Mouse (Mus musculus) stomach, embryonic 14.5 days (tissue): Measurements from ENCODE around the gene Ano7. TPM values are rescaled to one million over a fixed set of nuclear protein-coding genes. Genes with fewer than 3 reads are reported as not detected.
A peak's percentile ranks its signal among the peaks of the same experiment; 100 is the strongest.

Experiments used
- ATAC-seq: fragments of 200-750 bp; cut with Nextera tagmentation; 2 replicates; pipeline ENCODE4 v1.8.0; 2017; ENCODE audit warnings: low read depth, moderate TSS enrichment; ENCODE audit not compliant: insufficient number of reproducible peaks, insufficient read depth, low FRiP score
- H3K27ac ChIP-seq: fragments of 300-500 bp; sonication (generic); 2 replicates; pipeline ENCODE4 v1.5.1; 2014; ENCODE audit warnings: mild to moderate bottlenecking, low read length, moderate library complexity, mixed read lengths
- H3K27me3 ChIP-seq: fragments of 300-500 bp; sonication (generic); 2 replicates; pipeline ENCODE4 v1.6.1; 2014; ENCODE audit warnings: low read length, control low read depth, mixed read lengths; ENCODE audit not compliant: control insufficient read depth, insufficient read depth
- H3K36me3 ChIP-seq: fragments of 300-500 bp; sonication (generic); 2 replicates; pipeline ENCODE4 v1.6.1; 2014; ENCODE audit warnings: mild to moderate bottlenecking, control low read depth, low read length, moderate library complexity, mixed read lengths; ENCODE audit not compliant: control insufficient read depth, insufficient read depth
- H3K4me1 ChIP-seq: fragments of 300-500 bp; sonication (generic); 2 replicates; pipeline ENCODE4 v1.6.1; 2014; ENCODE audit warnings: low read length, control low read depth, mixed read lengths; ENCODE audit not compliant: control insufficient read depth, insufficient read depth
- H3K4me2 ChIP-seq: fragments of 300-500 bp; sonication (generic); replicated peaks from 2 replicates; pipeline ENCODE4 v1.6.1; 2014; ENCODE audit warnings: low read depth, low read length, control low read depth
- H3K4me3 ChIP-seq: fragments of 300-500 bp; sonication (generic); 2 replicates; pipeline ENCODE4 v1.5.1; 2014; ENCODE audit warnings: low read depth, low read length, control low read depth
- H3K9ac ChIP-seq: fragments of 300-500 bp; sonication (generic); replicated peaks from 2 replicates; pipeline ENCODE4 v1.6.1; 2014; ENCODE audit warnings: low read depth, mild to moderate bottlenecking, control low read depth, low read length, moderate library complexity, mixed read lengths
- H3K9me3 ChIP-seq: fragments of 300-500 bp; sonication (generic); 2 replicates; pipeline ENCODE4 v1.6.1; 2016; ENCODE audit warnings: low read depth, low read length, control low read depth; ENCODE audit not compliant: control insufficient read depth
- WGBS: fragments of 180-500 bp; shearing (Covaris S2); extraction: QIAGEN DNeasy Blood & Tissue Kit; methylation state at CpG from one replicate; pipeline ENCODE4 v1.1.7; 2014; 5-methylcytosine and 5-hydroxymethylcytosine counted together
- polyA plus RNA-seq: library from polyadenylated mRNA; unstranded; fragments of >200 nt; fragmentation: Nextera tagmentation; extraction: Ambion mirVana; gene quantifications from 2 replicates; pipeline ENCODE4 v1.2.1, GENCODE M21; 2014

Gene Ano7
- polyA plus RNA-seq, 1 experiment from 2014 or later, result 0.77 TPM

- Histone ChIP-seq H3K4me2 (no peak overlapping the region), H3K27ac (no peak overlapping the region), H3K9me3 (no peaks in the 10 kb centered on the region), H3K4me3 (no peak overlapping the region), H3K36me3 (peaks cover 66% of the 10 kb centered on the region), H3K9ac (no peak overlapping the region), H3K27me3 (no peaks in the 10 kb centered on the region), H3K4me1 (no peaks in the 10 kb centered on the region)
- WGBS, result 92% methylated on average over 2 of the region's 2 CpGs
- no peak for ATAC-seq
Measured at GRCm38 (mm10) chr1:93352724-93353123, 21.0 kb upstream of the Ano7 start.

- Histone ChIP-seq H3K36me3 (peaks cover 55% of the 10 kb centered on the region), H3K4me2 (no peak overlapping the region)
- ATAC-seq, result no peak
Measured at GRCm38 (mm10) chr1:93362661-93363060, 11.1 kb upstream of the Ano7 start.

DNA sequence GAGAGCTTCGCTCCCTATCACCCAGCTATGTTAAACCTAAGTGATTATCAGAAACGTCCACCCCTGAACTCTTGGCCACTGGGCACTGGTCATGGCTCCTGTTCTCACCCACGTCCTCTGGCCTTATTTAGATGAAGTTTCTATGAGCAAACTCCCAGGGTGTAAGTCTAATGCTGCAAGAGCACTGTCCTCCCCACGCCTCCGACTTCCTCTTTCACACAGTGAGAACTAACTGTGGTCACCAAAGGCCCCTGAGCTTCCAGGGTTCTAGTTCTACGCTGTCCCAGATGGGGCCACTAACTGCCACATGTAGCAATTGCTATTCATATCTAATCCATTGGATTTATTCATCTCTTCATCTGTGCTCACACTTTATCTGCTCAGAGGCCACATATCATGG lies 8.1 kb upstream of the Ano7 start:
- H3K27me3 ChIP-seq, result no peaks in the 10 kb centered on the region
- H3K4me3 ChIP-seq, result no peak overlapping the region
- no peak overlapping the region for H3K27ac ChIP-seq
- no peaks in the 10 kb centered on the region for H3K9me3 ChIP-seq
- no peak overlapping the region for H3K9ac ChIP-seq
- peaks cover 41% of the 10 kb centered on the region for H3K36me3 ChIP-seq
- no peak for ATAC-seq
- H3K4me2 ChIP-seq, result no peak overlapping the region
- no peaks in the 10 kb centered on the region for H3K4me1 ChIP-seq
- WGBS, result 94% methylated on average over 6 of the region's 6 CpGs

More at GRCm38 (mm10) chr1:93362661-93363060, 11.1 kb upstream of the Ano7 start:
- H3K9me3 ChIP-seq, result no peaks in the 10 kb centered on the region
- no peak overlapping the region for H3K9ac ChIP-seq
- H3K27ac ChIP-seq, result no peak overlapping the region
- no peaks in the 10 kb centered on the region for H3K27me3 ChIP-seq
- 92% methylated on average over 4 of the region's 4 CpGs for WGBS
- no peaks in the 10 kb centered on the region for H3K4me1 ChIP-seq
- no peak overlapping the region for H3K4me3 ChIP-seq

DNA sequence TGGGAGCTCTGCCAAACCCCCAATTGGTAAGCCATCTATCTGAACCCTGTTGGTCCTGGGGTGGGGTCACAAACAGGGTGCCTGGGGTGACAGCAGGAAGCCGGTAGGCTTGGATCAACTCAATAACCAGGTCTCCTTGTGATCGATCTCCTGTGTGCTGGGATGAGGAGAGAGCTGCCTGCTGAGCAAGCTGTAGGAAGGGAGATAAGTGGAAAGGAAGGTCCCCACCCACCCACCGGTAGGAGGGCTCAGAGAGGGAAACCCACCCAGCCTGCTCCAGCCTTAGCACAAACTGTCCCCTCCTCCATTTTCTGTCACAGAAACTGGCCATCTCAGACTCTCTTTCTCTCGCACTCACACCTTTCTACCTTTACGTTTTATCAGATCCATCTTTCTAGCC lies 3.6 kb downstream of the Ano7 start:
- Histone ChIP-seq H3K4me3 (no peak overlapping the region), H3K4me2 (no peak overlapping the region), H3K27me3 (no peaks in the 10 kb centered on the region), H3K9ac (no peak overlapping the region), H3K9me3 (no peaks in the 10 kb centered on the region), H3K4me1 (no peaks in the 10 kb centered on the region), H3K27ac (no peak overlapping the region), H3K36me3 (no peaks in the 10 kb centered on the region)
- 56% methylated on average over 5 of the region's 5 CpGs for WGBS
- ATAC-seq, result no peak

DNA sequence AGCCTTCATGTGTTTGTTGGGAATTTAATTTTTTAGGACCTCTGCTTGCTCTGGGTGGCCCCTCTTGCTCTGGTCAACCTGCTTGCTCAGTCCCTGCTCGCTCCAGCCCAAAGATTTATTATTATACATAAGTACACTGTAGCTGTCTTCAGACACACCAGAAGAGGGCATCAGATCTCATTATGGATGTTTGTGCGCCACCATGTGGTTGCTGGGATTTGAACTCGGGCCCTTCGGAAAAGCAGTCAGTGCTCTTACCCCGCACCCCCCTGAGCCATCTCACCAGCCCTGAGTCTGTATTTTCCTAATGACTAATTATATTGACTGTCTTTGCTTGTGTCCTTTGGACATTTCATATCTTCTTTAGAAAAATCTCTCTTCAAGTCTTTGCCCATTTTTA lies 5.4 kb downstream of the Ano7 start:
- no peak for ATAC-seq
- Histone ChIP-seq H3K4me2 (no peak overlapping the region), H3K4me1 (no peaks in the 10 kb centered on the region), H3K9me3 (no peaks in the 10 kb centered on the region), H3K9ac (no peak overlapping the region), H3K27me3 (no peaks in the 10 kb centered on the region), H3K27ac (no peak overlapping the region), H3K36me3 (no peaks in the 10 kb centered on the region), H3K4me3 (no peak overlapping the region)
- WGBS, result 82% methylated on average over 5 of the region's 5 CpGs

GRCm38 (mm10) chr1:93387198-93387597 lies 13.5 kb downstream of the Ano7 start:
- WGBS, result 65% methylated on average over 2 of the region's 2 CpGs
- no peak for ATAC-seq
- no peak overlapping the region for H3K4me2 ChIP-seq

GRCm38 (mm10) chr1:93388906-93389305 lies 15.2 kb downstream of the Ano7 start:
- Histone ChIP-seq H3K9ac (no peak overlapping the region), H3K27ac (no peak overlapping the region), H3K27me3 (no peaks in the 10 kb centered on the region), H3K36me3 (no peaks in the 10 kb centered on the region), H3K9me3 (no peaks in the 10 kb centered on the region), H3K4me3 (no peak overlapping the region), H3K4me2 (no peak overlapping the region), H3K4me1 (no peaks in the 10 kb centered on the region)
- WGBS, result 64% methylated on average over 2 of the region's 2 CpGs
- ATAC-seq, result no peak

More at GRCm38 (mm10) chr1:93387198-93387597, 13.5 kb downstream of the Ano7 start:
- H3K4me1 ChIP-seq, result no peaks in the 10 kb centered on the region
- no peak overlapping the region for H3K27ac ChIP-seq
- H3K27me3 ChIP-seq, result no peaks in the 10 kb centered on the region
- no peak overlapping the region for H3K9ac ChIP-seq
- H3K4me3 ChIP-seq, result no peak overlapping the region
- no peaks in the 10 kb centered on the region for H3K9me3 ChIP-seq
- no peaks in the 10 kb centered on the region for H3K36me3 ChIP-seq

DNA sequence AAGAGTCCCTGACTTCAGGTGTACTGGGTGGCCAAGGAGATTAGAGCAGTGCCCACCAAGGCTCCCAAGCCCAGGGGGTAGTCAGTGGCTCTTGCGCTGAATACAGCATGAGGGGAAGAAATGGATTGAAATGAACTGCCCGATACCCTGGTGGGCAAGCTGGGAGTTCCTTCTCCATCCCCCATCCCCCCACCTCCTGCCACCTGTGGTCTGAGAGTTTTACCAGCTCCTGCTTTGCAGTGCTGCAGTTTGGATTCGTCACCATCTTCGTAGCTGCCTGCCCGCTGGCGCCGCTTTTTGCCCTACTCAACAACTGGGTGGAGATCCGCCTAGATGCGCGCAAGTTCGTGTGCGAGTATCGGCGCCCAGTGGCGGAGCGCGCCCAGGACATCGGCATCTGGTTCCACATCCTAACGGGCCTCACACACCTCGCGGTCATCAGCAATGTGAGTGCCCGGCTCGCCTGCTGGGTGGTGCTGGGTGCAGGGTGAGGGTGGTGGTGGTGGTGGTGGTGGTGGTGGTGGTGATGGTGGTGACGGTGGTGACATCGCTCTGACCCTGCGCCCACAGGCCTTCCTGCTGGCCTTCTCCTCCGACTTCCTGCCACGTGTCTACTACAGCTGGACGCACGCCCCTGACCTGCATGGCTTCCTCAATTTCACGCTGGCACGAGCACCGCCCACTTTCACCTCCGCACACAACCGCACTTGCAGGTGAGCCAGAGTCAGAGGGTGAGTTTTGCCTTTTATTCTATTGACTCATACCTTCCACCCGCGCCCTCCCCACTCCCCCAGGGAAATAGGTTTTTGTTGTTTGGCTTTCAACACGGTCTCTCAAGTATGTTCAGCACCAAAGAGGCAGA lies 27.7 kb downstream of the Ano7 start:
- Histone ChIP-seq H3K4me3 (peak overlapping the region; percentile 18), H3K9ac (no peak overlapping the region), H3K4me1 (no peaks in the 10 kb centered on the region), H3K27ac (no peak overlapping the region), H3K9me3 (no peaks in the 10 kb centered on the region), H3K36me3 (no peaks in the 10 kb centered on the region; the same call in 1 of the 2 replicates), H3K27me3 (no peaks in the 10 kb centered on the region), H3K4me2 (peak overlapping the region; percentile 42)
- 17% methylated on average over 38 of the region's 38 CpGs for WGBS
- ATAC-seq, result 0 out of 2 replicates have a peak, but pooled peaks have one; percentile 21
